Mouse (Mus musculus) ES-Bruce4 (cell line): ENCODE measurements around the gene Gm9573. TPM values are rescaled to one million over a fixed set of nuclear protein-coding genes. Genes with fewer than 3 reads are reported as not detected.

Experiments
- H3K27ac ChIP-seq: 2 replicates; pipeline ENCODE4 v1.5.1; 2012; ENCODE audit warnings: low read length, inconsistent platforms; ENCODE audit not compliant: insufficient read depth
- H3K27me3 ChIP-seq: 2 replicates; pipeline ENCODE4 v1.6.1; 2012; ENCODE audit warnings: mild to moderate bottlenecking, low read length, inconsistent platforms; ENCODE audit not compliant: control insufficient read depth, poor library complexity, insufficient read depth, severe bottlenecking
- H3K36me3 ChIP-seq: 2 replicates; pipeline ENCODE4 v1.6.1; 2012; ENCODE audit warnings: inconsistent platforms, mild to moderate bottlenecking, low read length, moderate library complexity; ENCODE audit not compliant: control insufficient read depth, poor library complexity, insufficient read depth, severe bottlenecking
- H3K4me1 ChIP-seq: one replicate; pipeline ENCODE4 v1.8.1; 2011; ENCODE audit warnings: low read length; ENCODE audit not compliant: control insufficient read depth, insufficient read depth
- H3K4me3 ChIP-seq: 2 replicates; pipeline ENCODE4 v1.5.1; 2011; ENCODE audit warnings: low read depth, mild to moderate bottlenecking, low read length
- H3K9ac ChIP-seq: 2 replicates; pipeline ENCODE4 v1.6.1; 2012; ENCODE audit warnings: low read depth, mild to moderate bottlenecking, inconsistent platforms; ENCODE audit not compliant: poor library complexity, severe bottlenecking
- H3K9me3 ChIP-seq: replicated peaks from 2 replicates; pipeline ENCODE4 v1.6.1; 2012; ENCODE audit warnings: mild to moderate bottlenecking, low read length, inconsistent platforms; ENCODE audit not compliant: control insufficient read depth, poor library complexity, insufficient read depth, severe bottlenecking
- CTCF ChIP-seq: IDR thresholded peaks from one replicate; pipeline ENCODE4 v1.8.1; 2011; ENCODE audit warnings: low read depth, low read length
- EP300 ChIP-seq: IDR thresholded peaks from 2 replicates; pipeline ENCODE4 v1.6.1; 2011; ENCODE audit warnings: low read depth, low read length; ENCODE audit not compliant: insufficient read depth
- POLR2A ChIP-seq: IDR thresholded peaks from one replicate; pipeline ENCODE4 v1.8.1; 2011; ENCODE audit warnings: low read length; ENCODE audit not compliant: insufficient read depth
- polyA plus RNA-seq: library from polyadenylated mRNA; stranded (reverse); fragments of >200 nt; gene quantifications from 2 replicates; pipeline ENCODE4 v1.2.4, GENCODE M21; 2011; ENCODE audit warnings: low read depth; ENCODE audit not compliant: missing spikeins, insufficient read depth, insufficient read length

Gm9573 gene
- polyA plus RNA-seq, 1 experiment = not detected

DNA sequence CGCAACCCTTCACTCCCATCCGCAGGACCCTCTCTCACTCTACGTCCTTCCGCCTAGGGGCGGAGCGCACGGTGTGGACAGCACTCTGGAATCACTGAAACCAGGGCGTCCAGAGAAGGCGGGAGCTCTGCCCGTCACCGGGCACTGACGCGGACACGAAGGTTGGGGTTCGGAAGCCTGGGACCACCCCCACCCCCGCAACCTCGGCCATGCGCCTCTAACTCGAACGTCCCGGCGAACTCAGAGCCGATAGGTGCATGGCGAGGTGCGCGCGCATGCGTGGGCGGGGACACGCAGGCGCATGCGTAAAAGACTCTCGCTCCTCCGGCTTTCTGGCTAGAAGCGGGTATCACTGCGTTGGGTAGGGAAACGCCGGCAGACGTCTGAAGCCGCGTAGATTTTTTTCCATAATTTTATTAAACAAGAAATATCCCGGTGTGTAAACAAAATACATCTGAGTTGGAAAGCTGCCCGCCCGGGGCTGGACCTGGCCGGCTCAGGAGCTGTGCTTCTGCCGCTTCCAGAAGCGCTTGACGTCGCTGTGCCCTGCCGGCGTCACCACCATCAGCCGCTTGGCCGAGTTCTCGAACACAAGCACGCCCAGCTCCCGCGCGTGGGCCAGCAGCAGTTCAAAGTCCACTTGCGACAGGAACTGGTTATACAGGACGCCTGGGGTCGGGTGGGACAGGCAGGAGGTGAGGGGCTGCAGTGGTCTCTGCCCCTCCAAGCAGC lies 41.1 kb upstream of the Gm9573 start, which contains the start of gene Vars2:
Gene Vars2 (minus strand): TSS at position 259 of the 732 bp plus-strand sequence.
- peak; percentile 60 for TF ChIP-seq POLR2A
- TF ChIP-seq EP300 = no peak
- no peak for TF ChIP-seq CTCF
- Histone ChIP-seq H3K9ac (peak within 1 kb of the TSS; percentile 71), H3K36me3 (peaks cover 2% of the 10 kb centered on the region; the same call in 1 of the 2 replicates), H3K27me3 (no peaks in the 10 kb centered on the region), H3K4me1 (peaks cover 3% of the 10 kb centered on the region), H3K27ac (peak within 1 kb of the TSS; percentile 27), H3K9me3 (no peaks in the 10 kb centered on the region), H3K4me3 (peak within 1 kb of the TSS; percentile 79)

DNA sequence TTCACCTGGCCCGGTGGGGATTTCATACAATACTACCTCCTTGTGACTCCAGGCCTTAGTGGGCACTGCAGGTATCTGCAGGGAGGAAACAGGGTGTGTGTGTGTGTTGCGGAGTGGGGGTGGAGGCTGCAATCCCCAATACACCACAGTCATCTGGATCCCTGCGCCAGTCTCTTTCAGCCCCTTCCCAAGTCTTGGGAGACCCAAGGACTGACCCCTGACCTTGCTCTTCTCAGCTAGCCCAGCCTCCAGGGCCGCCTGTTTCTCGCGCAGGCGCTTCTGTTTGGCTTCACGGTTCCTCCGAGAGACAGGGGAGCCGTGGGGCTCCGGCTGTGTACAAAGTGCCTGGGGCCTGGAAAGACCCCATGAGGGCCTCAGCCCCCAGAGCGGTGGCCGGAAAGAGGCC lies 40.4 kb upstream of the Gm9573 start:
- Histone ChIP-seq H3K36me3 (peaks cover 2% of the 10 kb centered on the region; the same call in 1 of the 2 replicates), H3K9me3 (no peaks in the 10 kb centered on the region), H3K4me3 (peak overlapping the region; percentile 79), H3K9ac (peak overlapping the region; percentile 71), H3K27ac (peak overlapping the region; percentile 27), H3K4me1 (peaks cover 3% of the 10 kb centered on the region), H3K27me3 (no peaks in the 10 kb centered on the region)
- no peak for TF ChIP-seq EP300
- TF ChIP-seq POLR2A = no peak
- TF ChIP-seq CTCF = no peak

- Histone ChIP-seq H3K27me3 (no peaks in the 10 kb centered on the region), H3K9me3 (no peaks in the 10 kb centered on the region), H3K4me3 (peak overlapping the region; percentile 18; the same call in 1 of the 2 replicates), H3K9ac (peak overlapping the region; percentile 71; the same call in 1 of the 2 replicates), H3K27ac (no peak overlapping the region), H3K4me1 (peaks cover 3% of the 10 kb centered on the region), H3K36me3 (peaks cover 6% of the 10 kb centered on the region; the same call in 1 of the 2 replicates)
- TF ChIP-seq CTCF = peak; percentile 43
- no peak for TF ChIP-seq POLR2A
Observed at GRCm38 (mm10) chr17:35665957-35666515, 39.6 kb upstream of the Gm9573 start.

DNA sequence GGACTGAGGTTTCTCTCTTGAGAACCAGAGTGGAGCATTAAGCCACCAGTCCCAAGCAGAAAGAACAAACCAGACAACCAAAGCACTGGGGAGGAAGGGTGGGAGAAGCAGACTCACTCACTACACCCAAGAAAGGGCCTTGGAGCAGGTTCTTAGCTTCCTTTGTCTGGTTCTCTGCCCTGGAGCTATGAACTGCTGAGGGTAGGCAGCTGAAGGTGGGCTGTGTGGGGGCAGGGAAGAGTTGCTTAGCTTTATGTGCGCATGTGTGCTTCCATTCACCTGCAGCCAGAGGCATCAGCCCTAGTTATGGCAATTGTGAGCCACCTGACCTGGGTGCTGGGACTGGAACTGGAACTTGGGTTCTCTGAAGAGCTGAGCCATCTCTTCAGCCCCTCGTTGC lies 26.6 kb upstream of the Gm9573 start:
- peak overlapping the region; percentile 31 for H3K27ac ChIP-seq

DNA sequence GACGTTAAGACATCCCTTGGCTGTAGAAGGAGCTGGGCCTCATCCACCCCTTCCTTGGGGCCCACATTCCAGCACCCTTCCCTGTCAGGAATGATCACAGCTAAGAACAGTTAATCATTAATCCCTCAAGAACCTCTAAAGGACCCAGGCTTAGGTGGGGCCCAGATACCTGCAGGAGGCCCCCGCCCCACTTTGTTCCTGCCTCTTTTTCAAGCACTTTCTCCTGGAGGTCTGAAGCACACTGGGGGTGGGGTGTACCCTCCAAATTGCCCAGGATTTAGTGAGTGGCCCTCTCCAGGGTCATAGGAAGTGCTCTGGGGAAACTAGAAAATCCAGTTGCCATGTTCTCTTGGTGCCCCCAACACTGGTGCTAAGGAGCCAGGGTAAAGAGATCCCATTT lies 23.0 kb upstream of the Gm9573 start:
- Histone ChIP-seq H3K4me3 (no peak overlapping the region), H3K36me3 (no peaks in the 10 kb centered on the region), H3K27me3 (no peaks in the 10 kb centered on the region; the same call in 1 of the 2 replicates), H3K9ac (no peak overlapping the region), H3K27ac (no peak overlapping the region), H3K9me3 (no peaks in the 10 kb centered on the region), H3K4me1 (peaks cover 6% of the 10 kb centered on the region)
- TF ChIP-seq CTCF = no peak
- TF ChIP-seq EP300 = no peak
- TF ChIP-seq POLR2A = no peak

More for the DNA sequence above, 26.6 kb upstream of the Gm9573 start:
- H3K4me3 ChIP-seq = no peak overlapping the region
- TF ChIP-seq EP300 (peak; percentile 67; the same call in 1 of the 2 replicates), POLR2A (no peak), CTCF (no peak)
- peaks cover 3% of the 10 kb centered on the region for H3K36me3 ChIP-seq
- no peak overlapping the region for H3K9ac ChIP-seq
- H3K4me1 ChIP-seq = peaks cover 6% of the 10 kb centered on the region
- H3K9me3 ChIP-seq = no peaks in the 10 kb centered on the region
- H3K27me3 ChIP-seq = no peaks in the 10 kb centered on the region; the same call in 1 of the 2 replicates

DNA sequence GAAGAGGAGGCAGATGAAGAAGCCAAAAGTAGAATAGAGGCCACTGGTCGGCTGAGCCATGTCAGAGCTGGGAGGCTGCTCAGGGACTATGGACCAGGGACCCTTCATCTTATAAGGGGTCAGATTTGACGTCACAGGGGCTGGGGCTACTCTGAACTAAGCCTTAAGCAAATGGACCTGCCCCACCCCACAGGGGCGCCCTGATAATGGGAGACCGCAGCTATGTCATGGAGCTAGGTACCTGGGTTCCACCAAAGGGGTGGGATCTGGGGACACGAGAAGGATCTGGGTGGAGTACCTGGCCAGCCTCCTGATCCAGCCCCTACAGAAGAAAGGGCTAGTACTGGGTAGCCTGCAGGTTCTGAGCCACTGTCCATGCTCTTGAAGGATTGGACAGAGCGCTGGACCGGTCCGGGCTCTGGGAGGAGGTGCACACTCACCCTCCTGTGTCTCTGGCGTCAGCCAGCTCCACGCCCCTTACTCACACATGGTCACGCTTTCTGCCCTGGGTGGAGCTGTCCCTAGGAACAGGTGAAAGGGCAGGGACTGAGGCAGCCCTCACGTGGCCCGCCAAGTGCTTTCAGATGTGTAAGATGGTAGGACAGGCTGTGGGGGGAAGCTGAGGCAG lies 17.3 kb upstream of the Gm9573 start, which contains the start of gene Mucl3:
Gene Mucl3 (minus strand): TSS at position 87 of the 628 bp plus-strand sequence.
- H3K9ac ChIP-seq = no peak within 1 kb of the TSS
- no peaks in the 10 kb centered on the region for H3K27me3 ChIP-seq
- H3K4me1 ChIP-seq = no peaks in the 10 kb centered on the region
- no peaks in the 10 kb centered on the region for H3K9me3 ChIP-seq
- TF ChIP-seq EP300 (no peak), POLR2A (no peak), CTCF (no peak)
- H3K27ac ChIP-seq = no peak within 1 kb of the TSS
- no peak within 1 kb of the TSS for H3K4me3 ChIP-seq
- no peaks in the 10 kb centered on the region for H3K36me3 ChIP-seq
